Mouse (Mus musculus) kidney, adult 18-20 months (tissue): ENCODE results near the gene Agbl5.

Experiments
- DNase-seq: peaks from one replicate; pipeline ENCODE4 v3.0.0; 2021

Gene Agbl5

DNA sequence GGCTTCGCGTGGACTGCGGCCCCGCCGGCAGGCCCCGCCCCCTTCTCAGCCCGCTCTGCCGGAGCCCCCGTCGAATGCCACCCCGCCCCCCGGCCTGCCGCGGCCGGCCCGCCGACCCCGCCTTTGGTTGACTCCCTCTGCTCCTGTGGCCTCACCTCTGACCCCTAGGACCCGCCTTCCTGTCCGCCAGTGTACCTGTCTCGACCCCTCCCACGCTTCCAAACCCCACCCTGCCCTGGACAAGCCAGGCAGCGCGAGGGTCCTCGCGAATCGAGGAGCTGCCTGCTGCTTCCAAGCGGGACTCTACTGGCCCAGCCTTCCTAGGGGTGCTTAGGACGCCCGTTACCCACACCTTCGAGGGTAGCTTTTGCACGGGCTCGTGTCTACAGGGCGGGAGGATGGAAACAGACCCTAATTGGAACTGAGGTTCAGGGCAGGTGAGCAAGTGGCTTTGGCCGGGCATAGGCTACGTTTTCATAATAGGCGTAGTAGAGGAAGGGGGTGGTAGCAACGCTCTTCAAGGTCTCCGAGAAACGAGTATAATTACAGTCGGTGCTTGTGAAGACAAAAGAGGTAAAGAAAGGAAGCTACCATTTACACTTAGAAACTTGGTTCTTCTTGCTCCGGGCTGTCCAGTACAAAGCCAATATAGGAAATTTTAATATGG lies 727 bp downstream of the Agbl5 start:
- no peak for DNase-seq

GRCm38 (mm10) chr5:30890375-30890774 lies 1.9 kb downstream of the Agbl5 start:
- DNase-seq = no peak

DNA sequence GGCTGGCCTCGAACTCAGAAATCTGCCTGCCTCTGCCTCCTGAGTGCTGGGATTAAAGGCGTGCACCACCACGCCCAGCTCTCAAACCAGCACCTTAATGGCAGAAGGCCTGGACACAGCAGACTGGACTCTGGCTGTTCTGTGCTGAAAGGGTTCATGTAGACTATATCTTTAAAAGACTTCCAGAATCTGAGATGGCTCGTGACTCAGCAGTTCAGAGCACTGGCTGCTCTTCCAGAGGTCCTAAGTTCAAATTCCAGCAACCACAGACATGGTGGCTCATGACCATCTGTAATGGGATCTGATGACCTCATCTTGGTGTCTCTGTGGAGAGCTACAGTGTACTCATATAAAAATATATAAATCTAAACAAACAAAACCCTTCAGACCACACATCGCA lies 13.4 kb downstream of the Agbl5 start:
- no peak for DNase-seq

DNA sequence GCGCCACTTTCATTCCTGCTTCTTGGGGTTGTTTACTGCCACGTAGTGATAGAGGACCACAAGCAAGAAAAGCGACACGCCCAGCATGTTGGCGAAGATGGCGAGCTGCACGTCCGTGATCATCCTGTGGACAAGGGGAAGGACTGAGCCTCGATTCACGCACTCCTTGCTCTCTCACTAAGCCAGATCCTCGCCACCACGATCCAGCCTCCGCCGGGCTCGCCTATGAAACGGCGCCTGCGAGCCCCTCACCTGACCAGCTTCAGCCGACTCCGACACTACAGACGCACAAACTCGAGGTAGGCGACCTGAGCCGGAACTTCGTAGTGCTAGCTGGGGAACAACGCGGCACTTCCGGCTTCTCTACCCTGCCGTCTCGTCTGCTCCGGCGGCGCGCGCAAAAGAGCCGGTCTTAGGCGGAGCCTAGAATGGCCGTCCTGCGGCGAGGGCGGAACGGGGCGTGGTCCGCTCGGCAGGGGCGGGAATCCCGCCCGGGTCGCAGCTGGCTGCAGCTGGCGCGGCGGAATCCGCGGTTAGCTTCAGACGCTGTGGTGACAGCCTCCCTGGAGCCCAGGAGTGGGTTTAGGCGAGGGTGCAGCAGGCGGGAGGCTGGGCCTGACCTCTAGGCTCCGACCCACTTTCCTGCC lies 19.0 kb downstream of the Agbl5 start, which contains the start of gene Ost4:
Gene Ost4, minus strand, starts transcription at position 376 of the 647 bp plus-strand sequence.
- peak; percentile 98 for DNase-seq

DNA sequence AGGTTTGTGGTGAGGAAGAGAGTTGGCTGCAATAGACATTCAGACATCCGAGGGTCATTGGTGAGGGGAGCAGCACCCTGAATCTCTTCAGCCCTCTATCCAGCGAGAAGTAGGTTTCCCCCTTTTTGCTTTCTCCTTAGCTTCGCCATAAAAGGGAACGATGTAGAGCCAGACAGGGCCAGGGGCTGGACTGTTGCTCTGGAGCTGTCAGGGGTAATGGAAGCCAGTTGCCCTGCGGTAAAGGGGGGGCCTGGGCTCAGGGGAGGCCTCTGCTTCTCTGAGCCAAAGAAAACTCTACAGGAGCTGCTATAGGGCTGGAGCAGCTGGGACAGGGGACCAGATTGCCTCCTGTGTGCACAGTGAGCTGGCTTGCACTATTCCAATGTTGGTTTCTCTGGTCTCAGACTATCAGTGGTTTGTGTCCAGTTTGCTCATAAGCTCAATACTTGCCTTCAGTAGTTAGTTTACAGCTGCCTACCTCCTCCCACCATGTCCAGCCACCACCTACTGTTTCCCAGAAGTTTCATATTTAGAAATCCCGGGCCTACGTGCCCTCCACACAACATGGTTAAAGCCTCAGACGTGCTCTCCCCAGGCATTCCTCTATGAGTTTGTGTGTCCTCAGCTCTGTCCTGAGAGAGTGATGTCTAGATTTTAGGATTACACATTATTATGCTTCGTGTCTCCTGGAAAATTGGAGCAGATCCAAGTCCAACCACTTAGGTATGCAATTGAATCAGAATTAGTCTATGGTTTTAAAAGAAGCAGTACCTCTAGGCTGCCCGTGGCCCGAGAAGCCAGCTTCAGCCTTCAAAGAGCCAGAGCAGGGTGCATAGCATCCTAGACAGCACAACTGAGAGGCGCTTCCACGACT lies 20.2 kb downstream of the Agbl5 start:
- no peak for DNase-seq

GRCm38 (mm10) chr5:30909300-30909659 lies 20.8 kb downstream of the Agbl5 start:
- peak; percentile 63 for DNase-seq

GRCm38 (mm10) chr5:30909863-30910262 lies 21.4 kb downstream of the Agbl5 start:
- no peak for DNase-seq

DNA sequence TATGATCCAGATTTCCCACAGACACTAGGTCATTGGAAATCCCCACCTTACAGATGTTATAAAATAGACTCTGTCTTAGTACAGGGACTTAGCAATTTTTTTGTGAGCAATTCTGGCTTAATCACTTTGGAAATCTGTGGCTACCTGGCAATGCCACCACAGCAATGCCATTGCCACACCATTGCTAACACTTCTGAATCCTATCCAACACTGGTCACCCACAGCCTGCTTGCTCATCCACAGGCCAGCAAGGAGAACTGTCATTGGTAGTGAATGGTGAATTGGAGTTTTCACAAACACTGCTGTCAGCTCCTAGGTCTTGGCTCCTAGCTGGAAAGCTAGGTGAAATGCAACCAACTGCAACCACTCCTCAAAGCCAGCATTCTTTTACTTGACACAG lies 22.0 kb downstream of the Agbl5 start:
- no peak for DNase-seq

GRCm38 (mm10) chr5:30912156-30912555 lies 23.7 kb downstream of the Agbl5 start:
- DNase-seq = no peak

- DNase-seq = no peak
These were observed 24.8 kb downstream of the Agbl5 start, which contains the start of gene Emilin1 for GRCm38 (mm10) chr5:30913060-30913841. TSS of gene Emilin1 (plus strand) at chr5:30913402.

GRCm38 (mm10) chr5:30914101-30914635 lies 25.7 kb downstream of the Agbl5 start:
- no peak for DNase-seq

- no peak for DNase-seq
These were observed 26.4 kb downstream of the Agbl5 start for GRCm38 (mm10) chr5:30914849-30915248.

DNA sequence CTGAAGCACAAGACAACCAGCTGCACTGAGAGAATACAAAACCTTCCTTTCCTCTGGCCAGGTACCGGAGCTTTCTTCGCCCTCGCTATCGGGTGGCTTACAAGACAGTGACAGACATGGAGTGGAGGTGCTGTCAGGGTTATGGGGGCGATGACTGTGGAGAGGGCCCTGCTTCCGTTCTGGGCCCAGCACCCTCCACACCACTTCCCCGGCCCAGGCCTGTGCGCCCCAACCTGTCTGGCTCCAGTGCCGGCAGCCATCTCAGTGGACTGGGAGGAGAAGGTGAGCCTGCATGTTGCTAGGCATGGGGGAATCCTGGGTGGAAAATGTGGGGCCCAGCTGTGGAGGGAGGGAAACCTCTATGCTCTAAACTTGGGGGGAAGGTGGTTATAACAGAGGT lies 27.0 kb downstream of the Agbl5 start:
- no peak for DNase-seq

DNA sequence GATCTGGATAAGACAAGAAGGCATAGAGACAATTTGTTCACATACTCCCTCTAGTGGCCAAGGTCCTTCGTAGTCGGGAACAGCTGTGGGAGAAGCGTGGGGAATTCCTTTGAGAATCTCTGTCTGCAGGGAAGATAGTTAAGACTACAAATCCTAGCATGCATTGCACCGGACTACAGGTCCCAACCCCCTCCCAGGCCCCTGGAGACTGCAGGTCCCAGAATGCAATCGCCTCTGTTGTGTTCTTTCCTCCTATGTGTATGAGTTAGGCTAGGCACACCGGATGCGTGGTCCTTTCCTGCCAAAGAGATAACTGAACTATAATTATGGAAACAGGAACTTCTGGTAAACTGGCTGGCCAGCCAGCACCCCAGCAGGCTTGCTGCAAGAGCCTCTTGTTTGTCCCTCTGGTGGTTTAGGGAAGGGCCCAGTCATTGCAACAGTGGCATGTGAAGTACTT lies 27.5 kb downstream of the Agbl5 start:
- DNase-seq = peak; percentile 87

- no peak for DNase-seq
These were observed 28.3 kb downstream of the Agbl5 start for GRCm38 (mm10) chr5:30916841-30917240.

DNA sequence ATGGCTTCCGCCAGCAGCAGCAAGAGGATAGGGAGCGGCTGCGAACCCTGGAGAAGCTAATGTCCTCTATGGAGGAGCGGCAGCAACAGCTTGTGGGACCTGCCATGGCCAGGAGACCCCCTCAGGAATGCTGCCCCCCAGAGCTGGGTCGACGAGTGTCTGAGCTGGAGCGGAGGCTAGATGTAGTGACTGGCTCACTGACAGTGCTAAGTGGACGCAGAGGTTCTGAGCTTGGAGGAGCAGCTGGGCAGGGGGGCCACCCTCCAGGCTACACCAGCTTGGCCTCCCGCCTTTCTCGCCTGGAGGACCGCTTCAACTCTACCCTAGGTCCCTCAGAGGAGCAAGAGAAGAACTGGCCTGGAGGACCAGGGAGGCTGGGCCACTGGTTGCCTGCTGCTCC lies 28.9 kb downstream of the Agbl5 start:
- DNase-seq = no peak

DNA sequence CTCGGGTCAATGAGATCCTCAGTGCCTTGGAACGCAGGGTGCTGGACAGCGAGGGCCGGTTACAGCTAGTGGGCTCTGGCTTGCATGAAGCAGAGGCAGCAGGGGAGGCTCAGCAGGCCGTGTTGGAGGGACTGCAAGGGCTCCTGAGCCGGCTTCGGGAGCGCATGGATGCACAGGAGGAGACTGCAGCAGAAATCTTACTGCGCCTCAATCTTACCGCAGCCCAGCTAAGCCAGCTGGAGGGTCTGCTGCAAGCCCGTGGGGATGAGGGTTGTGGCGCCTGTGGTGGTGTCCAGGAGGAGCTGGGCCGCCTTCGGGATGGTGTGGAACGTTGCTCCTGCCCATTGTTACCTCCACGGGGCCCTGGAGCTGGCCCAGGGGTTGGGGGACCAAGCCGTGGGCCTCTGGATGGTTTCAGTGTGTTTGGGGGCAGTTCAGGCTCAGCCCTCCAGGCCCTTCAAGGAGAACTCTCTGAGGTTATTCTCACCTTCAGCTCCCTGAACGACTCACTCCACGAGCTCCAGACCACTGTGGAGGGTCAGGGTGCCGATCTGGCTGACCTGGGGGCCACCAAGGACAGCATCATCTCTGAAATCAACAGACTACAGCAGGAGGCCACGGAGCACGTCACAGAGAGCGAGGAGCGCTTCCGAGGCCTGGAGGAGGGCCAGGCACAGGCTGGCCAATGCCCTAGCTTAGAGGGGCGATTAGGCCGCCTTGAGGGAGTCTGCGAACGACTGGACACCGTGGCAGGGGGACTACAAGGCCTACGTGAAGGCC lies 29.6 kb downstream of the Agbl5 start:
- no peak for DNase-seq

DNA sequence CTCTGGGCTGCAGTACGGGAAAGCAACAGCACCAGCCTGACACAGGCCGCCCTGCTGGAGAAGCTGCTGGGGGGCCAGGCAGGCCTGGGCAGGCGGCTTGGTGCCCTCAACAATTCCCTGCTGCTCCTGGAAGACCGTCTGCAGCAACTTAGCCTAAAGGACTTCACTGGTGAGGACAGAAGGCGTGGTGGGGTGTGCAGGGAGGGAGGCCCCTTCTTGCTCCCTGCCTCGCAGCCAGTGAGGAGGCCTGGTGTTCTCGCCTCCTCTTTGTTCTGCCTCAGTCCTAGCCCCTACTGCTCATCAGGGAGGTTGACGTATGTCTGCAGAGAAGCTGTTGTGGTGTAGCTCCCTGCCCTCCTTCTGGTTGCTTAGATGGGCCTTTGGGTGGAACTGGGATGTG lies 30.2 kb downstream of the Agbl5 start:
- DNase-seq = no peak

GRCm38 (mm10) chr5:30919831-30920614 lies 31.5 kb downstream of the Agbl5 start:
- no peak for DNase-seq

DNA sequence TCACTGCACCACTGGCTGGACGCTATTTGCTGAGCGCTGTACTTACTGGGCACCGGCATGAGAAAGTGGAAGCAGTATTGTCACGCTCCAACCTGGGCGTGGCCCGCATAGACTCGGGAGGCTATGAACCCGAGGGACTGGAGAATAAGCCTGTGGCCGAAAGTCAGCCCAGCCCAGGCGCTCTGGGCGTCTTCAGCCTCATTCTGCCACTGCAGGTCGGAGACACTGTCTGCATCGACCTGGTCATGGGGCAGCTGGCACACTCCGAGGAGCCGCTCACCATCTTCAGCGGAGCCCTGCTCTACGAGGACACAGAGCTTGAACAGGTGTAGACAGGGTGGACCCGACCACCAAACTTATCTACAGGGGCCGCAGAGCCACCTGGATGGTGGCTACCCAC lies 32.1 kb downstream of the Agbl5 start:
- DNase-seq = peak; percentile 52
